Mouse (Mus musculus): ENCODE results near the gene Frem1.

GRCm38 (mm10) chr4:83080364-83081174 is 28.4 kb upstream of the Frem1 start:
- no peak for TF ChIP-seq POLR2A (IDR thresholded peaks at IDR 0.05; ENCODE audit: control insufficient read depth, low read depth, low read length)
- no peak for TF ChIP-seq CTCF (IDR thresholded peaks at IDR 0.05; ENCODE audit: control insufficient read depth, insufficient read depth, insufficient replicate concordance, low read depth, low read length)

Data from testis, adult 2 months (tissue).